Mouse (Mus musculus): ENCODE measurements around the gene Plau.

Plau gene

DNA sequence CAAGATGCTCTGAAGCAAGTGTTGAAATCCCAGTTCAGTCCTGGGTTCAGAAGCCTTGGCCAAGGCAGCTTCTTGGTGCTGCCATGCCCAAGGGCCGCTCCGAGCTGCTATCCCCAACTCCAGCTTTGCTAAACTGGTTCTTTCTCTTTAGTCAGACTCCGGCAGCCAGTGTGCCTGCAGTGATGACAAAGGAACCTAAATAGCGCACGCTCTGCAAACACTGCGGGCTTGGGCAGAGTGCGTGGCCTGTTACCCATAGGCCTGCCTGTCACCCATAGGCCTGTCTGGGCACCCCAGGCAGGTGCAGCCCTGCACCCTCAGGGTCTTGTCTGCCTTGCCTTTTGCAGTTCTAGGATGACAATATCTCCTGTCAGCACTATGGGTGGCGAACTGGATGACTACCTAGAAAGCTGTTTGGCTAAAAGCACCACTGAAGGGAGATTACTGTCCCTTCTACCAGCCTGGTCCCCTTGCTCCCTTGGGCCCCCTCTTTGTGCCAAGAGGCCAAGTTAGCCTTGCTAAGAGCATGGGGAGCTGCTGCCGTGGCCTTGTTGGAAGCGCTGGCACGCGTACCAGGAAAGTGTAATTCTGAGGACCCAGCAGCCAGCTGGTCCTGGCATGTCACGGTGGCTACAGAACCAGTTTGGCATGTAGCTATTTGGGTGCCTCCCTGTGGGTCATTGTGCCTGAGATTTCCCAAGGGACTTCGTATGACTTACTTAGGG lies 30.2 kb upstream of the Plau start:
- DNase-seq (ENCODE audit: low spot score in 2 of 2) = no peak

GRCm38 (mm10) chr14:20809349-20809748 lies 27.1 kb upstream of the Plau start:
- DNase-seq (ENCODE audit: low spot score in 2 of 2) = no peak

- no peak for DNase-seq (ENCODE audit: low spot score in 2 of 2)
Measured at GRCm38 (mm10) chr14:20809820-20810219, 26.6 kb upstream of the Plau start.

DNA sequence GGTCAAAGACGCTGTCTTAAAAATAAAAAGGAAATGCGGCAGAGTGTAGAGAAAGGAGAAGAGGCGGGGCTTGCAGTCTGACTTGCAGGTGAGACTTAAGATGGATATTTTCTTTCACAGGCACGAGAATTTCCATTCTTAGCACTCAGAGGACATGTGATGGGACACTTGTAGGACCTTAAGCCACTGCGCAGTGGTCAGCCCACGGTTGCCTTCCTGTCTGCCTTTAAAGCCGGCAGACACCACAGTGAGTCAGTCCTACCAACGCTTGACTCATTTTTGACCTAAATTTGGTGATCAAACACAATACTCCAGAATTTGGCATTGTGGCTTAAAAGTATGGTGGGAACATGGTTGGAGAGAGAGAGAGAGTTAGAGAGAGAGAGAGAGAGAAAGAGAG lies 25.2 kb upstream of the Plau start:
- DNase-seq (ENCODE audit: low spot score in 2 of 2) = no peak

GRCm38 (mm10) chr14:20811779-20812406 lies 24.6 kb upstream of the Plau start:
- DNase-seq (ENCODE audit: low spot score in 2 of 2) = no peak

- DNase-seq (ENCODE audit: low spot score in 2 of 2) = no peak
Measured at GRCm38 (mm10) chr14:20815448-20815847, 21.0 kb upstream of the Plau start.

DNA sequence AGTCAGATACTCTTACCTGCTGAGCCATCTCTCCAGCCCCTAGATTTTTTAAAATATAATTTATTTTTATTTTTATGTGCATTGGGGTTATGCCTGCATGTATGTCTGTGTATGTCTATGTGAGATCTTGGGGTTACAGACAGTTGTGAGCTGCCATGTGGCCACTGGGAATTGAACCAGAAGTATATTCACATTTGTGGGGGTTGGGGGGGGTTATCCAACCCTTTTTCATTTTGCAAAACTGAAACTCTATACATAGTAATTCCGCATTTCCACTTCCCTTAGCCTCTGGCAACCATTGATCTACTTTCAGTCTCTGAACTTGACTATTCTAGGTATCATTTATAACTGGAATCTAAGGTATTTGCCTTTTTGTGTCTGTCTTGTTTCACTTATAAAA lies 11.9 kb upstream of the Plau start:
- no peak for DNase-seq (ENCODE audit: low spot score in 2 of 2)

DNA sequence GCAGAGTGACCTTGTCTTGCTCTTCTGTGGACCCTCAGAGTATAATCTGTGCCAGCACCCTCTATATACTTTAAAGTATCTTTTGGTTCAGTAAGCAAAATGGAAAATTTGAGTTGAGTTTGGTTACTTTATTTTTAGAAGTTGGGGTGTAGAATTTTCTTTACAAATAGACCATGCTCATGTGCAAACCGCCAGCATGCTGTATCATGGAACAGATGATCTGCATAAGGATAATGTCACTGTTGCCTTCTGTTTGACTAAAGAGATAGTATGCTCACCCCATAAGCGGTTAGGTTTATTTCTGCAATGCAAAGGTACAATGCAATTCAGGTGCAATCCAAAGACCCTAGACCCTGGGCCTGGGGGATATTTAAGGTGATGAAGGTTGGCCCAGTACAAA lies 10.9 kb upstream of the Plau start:
- peak in 1 of 2 experiments; percentile 45 for DNase-seq (ENCODE audit: low spot score in 2 of 2)

- no peak for DNase-seq (ENCODE audit: low spot score in 2 of 2)
Measured at GRCm38 (mm10) chr14:20827061-20827460, 9.4 kb upstream of the Plau start.

DNA sequence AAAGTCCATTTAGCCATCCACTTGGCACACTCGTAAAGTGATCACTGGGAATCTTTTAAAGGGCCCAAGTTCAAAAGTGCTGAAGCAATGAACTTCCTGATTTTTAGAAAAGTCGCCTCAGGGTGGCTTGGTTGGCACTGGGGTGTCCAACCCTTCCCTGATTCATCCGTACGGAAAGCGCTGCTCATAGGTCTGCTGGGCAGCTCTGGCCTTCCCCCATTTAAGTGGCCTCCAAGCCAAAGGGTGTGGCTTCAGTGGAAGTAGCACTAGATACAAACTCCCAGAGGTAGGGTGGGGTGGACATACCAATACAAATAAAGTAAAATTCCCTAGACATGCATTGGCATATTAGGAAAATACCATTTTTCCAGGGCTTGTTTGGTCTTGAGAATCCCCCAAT lies 9.0 kb upstream of the Plau start:
- DNase-seq (ENCODE audit: low spot score in 2 of 2) = no peak

GRCm38 (mm10) chr14:20828524-20828923 lies 7.9 kb upstream of the Plau start:
- DNase-seq (ENCODE audit: low spot score in 2 of 2) = no peak

DNA sequence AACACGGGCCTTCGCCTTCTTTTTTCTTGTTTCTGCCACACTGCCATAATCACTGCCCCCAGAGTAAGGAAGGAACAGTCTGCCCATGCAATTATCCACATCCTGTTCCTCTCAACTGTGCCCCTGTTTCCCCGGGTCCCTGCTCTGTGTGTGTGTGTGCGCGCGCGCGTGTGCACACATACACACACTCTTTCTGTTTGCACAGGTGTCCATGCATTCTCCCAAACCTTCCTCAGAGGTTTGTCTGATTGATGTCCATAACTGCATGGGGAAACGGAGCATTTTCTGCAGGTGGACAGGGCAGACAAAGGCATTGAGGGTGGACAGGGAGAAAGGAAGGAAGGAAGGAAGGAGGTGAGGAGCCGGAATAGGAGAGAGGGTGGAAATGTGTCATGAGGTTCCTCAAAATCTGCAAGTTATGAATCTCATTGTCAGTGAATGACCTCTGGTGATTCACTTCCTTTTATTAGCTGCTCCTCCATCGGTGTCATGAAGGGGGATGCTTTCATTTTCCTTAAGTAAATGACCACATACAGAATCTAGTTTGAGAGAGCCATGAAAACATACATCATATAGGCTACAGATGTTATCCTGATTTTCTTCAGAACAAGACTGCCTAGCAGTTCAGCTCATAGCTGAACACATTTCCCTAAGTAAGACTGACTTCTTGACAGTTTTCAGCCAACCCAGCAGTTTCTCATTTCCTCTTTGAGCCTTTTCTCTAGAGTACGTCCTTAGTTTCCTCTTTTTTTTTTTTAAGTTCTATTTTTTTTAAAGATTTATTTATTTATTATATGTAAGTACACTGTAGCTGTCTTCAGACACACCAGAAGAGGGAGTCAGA lies 6.7 kb upstream of the Plau start:
- DNase-seq (ENCODE audit: low spot score in 2 of 2) = no peak

DNA sequence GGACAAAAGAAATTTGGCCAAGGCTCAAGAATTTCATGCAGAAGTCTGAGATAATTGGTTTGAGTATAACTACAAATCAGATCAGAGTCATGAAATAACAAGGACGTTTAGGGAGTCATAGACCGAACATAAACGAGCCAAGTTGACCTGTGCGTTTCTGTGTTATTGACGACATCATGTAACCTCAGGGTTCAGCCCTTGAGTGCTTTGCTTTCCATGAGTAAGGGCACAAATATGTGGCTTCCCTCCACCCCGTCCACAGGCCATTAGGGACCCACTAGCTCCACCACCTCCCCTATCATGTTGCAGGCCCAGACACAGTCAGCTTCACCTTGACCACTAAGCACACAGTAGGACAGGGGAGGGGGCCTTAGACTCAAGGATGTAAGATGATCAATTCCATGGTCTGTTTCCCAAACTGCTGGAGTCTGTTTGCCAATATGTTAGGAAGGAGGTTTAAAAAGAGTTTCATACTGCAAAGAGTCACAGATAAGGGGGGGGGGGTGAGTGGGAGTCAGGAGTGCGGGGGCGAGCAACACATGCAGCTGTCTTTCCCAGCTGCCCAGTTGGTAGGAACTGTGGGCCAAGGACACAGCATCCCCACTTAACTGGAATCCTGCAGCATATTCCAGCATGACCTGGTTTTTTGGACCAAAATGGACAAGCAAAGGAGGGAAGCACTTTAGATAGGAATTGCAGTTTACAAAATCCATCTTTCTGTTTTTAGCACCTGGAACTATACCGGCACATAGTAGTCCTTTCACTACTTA lies 5.1 kb upstream of the Plau start:
- DNase-seq (ENCODE audit: low spot score in 2 of 2) = no peak

- DNase-seq (ENCODE audit: low spot score in 2 of 2) = no peak
Measured at GRCm38 (mm10) chr14:20831915-20832314, 4.5 kb upstream of the Plau start.

GRCm38 (mm10) chr14:20833525-20833924 lies 2.9 kb upstream of the Plau start:
- no peak for DNase-seq (ENCODE audit: low spot score in 2 of 2)

DNA sequence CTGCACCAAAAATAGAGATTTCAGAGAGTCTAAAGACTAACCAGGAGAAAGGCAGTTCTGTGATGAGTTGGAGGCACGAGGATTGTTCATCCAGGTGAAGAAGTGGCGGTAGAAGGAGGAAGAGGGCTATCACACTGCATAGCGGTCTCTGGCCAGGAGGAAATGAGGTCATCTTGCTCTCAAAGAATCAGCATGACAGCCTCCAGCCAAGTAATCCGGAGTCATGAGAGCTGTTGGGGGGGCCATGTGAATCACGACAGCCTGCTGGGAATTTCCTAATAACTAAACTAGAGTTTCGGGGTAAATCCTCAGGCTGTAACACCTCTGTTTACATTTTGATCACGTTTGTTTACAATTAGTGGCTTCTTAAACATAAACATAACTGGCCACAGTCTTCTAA lies 2.3 kb upstream of the Plau start:
- no peak for DNase-seq (ENCODE audit: low spot score in 2 of 2)

GRCm38 (mm10) chr14:20836905-20837376 lies 481 bp downstream of the Plau start:
- peak in 1 of 2 experiments; percentile 33 for DNase-seq (ENCODE audit: low spot score in 2 of 2)

DNA sequence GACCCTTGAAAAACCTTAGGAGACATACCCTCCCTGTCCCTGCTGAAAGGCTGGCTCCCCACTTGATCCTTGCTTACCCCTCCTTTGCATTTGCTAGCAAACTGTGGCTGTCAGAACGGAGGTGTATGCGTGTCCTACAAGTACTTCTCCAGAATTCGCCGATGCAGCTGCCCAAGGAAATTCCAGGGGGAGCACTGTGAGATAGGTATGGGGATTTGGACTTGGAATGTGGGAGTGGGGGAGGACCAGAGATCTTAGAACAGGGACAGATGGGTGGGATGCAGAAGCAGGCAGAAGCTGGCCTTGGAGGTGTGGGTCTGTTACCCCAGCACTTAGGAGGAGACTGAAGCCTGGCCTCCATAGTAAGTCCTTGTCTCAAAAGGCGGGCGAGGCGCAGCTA lies 1.2 kb downstream of the Plau start:
- DNase-seq (ENCODE audit: low spot score in 2 of 2) = no peak

GRCm38 (mm10) chr14:20841526-20841925 lies 5.1 kb downstream of the Plau start:
- DNase-seq (ENCODE audit: low spot score in 2 of 2) = no peak

DNA sequence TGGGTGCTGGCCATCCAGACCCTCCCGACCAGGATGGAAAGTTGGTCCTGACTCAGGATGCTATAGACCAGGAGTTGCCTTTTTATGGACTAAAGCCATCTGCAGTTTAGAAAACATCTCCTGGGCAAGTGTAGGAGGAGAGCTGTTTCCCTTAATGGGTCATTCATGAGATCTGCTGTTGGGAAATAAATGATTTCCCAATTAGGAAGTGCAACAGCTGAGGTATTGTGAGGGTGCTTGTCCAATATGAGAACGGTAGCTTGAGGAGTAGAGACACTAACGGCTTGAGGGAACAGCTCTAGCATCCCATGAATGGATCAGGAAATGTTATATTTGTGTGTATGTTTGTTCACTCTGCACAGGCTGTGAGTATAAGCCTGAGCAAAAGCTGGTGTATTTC lies 6.2 kb downstream of the Plau start:
- DNase-seq (ENCODE audit: low spot score in 2 of 2) = no peak

GRCm38 (mm10) chr14:20844126-20844525 lies 7.7 kb downstream of the Plau start:
- no peak for DNase-seq (ENCODE audit: low spot score in 2 of 2)
